Mouse (Mus musculus): ENCODE results near the gene Sytl2. TPM values are rescaled to one million over a fixed set of nuclear protein-coding genes. Genes with fewer than 3 reads are reported as not detected.

The Sytl2 gene
- polyA plus RNA-seq, 1 experiment from 2014 or later = 21.9 TPM

- under 1% methylated on average over 104 of the region's 123 CpGs for WGBS
- Histone ChIP-seq H3K9ac (replicated peaks; ENCODE audit: low read depth, low read length) (peak overlapping the region; percentile 97), H3K9me3 (ENCODE audit: control insufficient read depth, low read depth, low read length) (no peaks in the 10 kb centered on the region), H3K4me2 (replicated peaks; ENCODE audit: low read depth, low read length) (peak overlapping the region; percentile 95), H3K27me3 (ENCODE audit: control insufficient read depth, insufficient read depth, low read length) (no peaks in the 10 kb centered on the region), H3K27ac (ENCODE audit: low read length) (peak overlapping the region; percentile 99), H3K4me1 (ENCODE audit: control insufficient read depth, insufficient read depth, low read length) (no peaks in the 10 kb centered on the region), H3K4me3 (ENCODE audit: low read depth, low read length) (peak overlapping the region; percentile 99), H3K36me3 (ENCODE audit: control insufficient read depth, insufficient read depth, low read length) (peaks cover 11% of the 10 kb centered on the region; the same call in 1 of the 2 replicates)
- ATAC-seq (ENCODE audit: insufficient number of reproducible peaks, insufficient read depth, low FRiP score, low read depth) = peak; percentile 72
Observed at GRCm38 (mm10) chr7:90443101-90444091, 141.3 kb downstream of the Sytl2 start.

DNA sequence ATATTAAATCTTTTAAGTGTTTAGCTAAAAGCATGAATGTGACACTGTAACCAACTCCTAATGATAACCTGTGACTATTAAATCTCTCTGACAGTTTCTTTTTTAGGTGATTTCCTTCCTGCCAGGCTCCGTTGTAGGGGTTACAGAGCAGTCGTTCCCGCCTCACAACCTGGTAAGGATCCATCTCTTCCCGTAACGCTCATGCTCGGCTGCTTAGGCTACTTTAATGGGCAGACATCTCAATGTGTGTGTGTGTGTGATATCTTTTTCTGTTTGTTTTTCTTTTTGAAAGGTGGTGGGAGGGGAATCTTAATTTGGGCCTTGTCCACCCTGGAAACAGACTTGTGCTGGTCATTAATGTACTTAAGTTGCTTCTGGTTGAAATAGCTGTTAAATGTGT is 142.2 kb downstream of the Sytl2 start:
- H3K9me3 ChIP-seq (ENCODE audit: control insufficient read depth, low read depth, low read length) = no peaks in the 10 kb centered on the region
- peak overlapping the region; percentile 97 for H3K9ac ChIP-seq (replicated peaks; ENCODE audit: low read depth, low read length)
- no peak for ATAC-seq (ENCODE audit: insufficient number of reproducible peaks, insufficient read depth, low FRiP score, low read depth)
- under 1% methylated on average over 6 of the region's 6 CpGs for WGBS
- H3K4me2 ChIP-seq (replicated peaks; ENCODE audit: low read depth, low read length) = peak overlapping the region; percentile 95
- peaks cover 14% of the 10 kb centered on the region; the same call in 1 of the 2 replicates for H3K36me3 ChIP-seq (ENCODE audit: control insufficient read depth, insufficient read depth, low read length)
- H3K4me3 ChIP-seq (ENCODE audit: low read depth, low read length) = peak overlapping the region; percentile 99
- H3K27ac ChIP-seq (ENCODE audit: low read length) = peak overlapping the region; percentile 99; the same call in 1 of the 2 replicates
- no peaks in the 10 kb centered on the region for H3K4me1 ChIP-seq (ENCODE audit: control insufficient read depth, insufficient read depth, low read length)
- no peaks in the 10 kb centered on the region for H3K27me3 ChIP-seq (ENCODE audit: control insufficient read depth, insufficient read depth, low read length)

- no peak for ATAC-seq (ENCODE audit: insufficient number of reproducible peaks, insufficient read depth, low FRiP score, low read depth)
- peak overlapping the region; percentile 76 for H3K4me3 ChIP-seq (ENCODE audit: low read depth, low read length)
- H3K4me2 ChIP-seq (replicated peaks; ENCODE audit: low read depth, low read length) = peak overlapping the region; percentile 45
- no peaks in the 10 kb centered on the region for H3K9me3 ChIP-seq (ENCODE audit: control insufficient read depth, low read depth, low read length)
- H3K36me3 ChIP-seq (ENCODE audit: control insufficient read depth, insufficient read depth, low read length) = peaks cover 11% of the 10 kb centered on the region
- H3K27ac ChIP-seq (ENCODE audit: low read length) = peak overlapping the region; percentile 88; the same call in 1 of the 2 replicates
- peaks cover 7% of the 10 kb centered on the region for H3K4me1 ChIP-seq (ENCODE audit: control insufficient read depth, insufficient read depth, low read length)
- peak overlapping the region; percentile 61 for H3K9ac ChIP-seq (replicated peaks; ENCODE audit: low read depth, low read length)
- no peaks in the 10 kb centered on the region for H3K27me3 ChIP-seq (ENCODE audit: control insufficient read depth, insufficient read depth, low read length)
- 25% methylated on average over 7 of the region's 7 CpGs for WGBS
Observed at GRCm38 (mm10) chr7:90456149-90456844, 154.2 kb downstream of the Sytl2 start.

DNA sequence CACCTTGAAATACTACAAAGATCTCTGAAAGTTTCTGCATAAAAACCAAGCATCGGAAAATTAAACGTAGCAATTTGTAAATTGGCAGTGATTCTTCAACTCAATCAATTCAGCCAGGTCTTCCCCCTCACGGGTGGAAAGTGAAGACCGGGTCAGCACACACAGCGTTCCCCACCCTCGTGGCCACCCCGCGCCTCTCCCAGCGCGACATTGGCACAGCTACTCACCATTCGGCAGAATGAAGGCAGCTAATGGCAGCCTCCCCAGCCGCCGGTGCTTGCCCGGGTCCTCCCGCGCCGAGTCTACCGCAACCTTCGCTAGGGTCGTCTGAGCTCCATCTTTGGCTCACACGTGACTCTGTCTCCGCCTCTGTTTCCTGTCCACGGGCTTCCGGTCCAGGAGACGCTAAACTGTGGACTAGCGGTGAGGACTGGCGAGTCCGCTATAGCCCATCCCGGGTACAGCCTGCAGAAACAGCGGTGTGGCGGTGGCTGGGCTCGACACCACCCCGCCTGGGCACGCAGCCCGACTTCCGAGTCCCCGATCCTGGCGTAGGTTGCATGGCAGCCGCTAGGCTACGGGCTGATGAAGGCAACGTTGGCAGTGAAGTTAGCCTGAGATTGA is 154.9 kb downstream of the Sytl2 start, which contains the start of gene Tmem126a:
Gene Tmem126a (minus strand): TSS at position 385 of the 624 bp plus-strand sequence.
- Histone ChIP-seq H3K4me3 (ENCODE audit: low read depth, low read length) (peak within 1 kb of the TSS; percentile 76), H3K9ac (replicated peaks; ENCODE audit: low read depth, low read length) (peak within 1 kb of the TSS; percentile 61), H3K9me3 (ENCODE audit: control insufficient read depth, low read depth, low read length) (no peaks in the 10 kb centered on the region), H3K27me3 (ENCODE audit: control insufficient read depth, insufficient read depth, low read length) (no peaks in the 10 kb centered on the region), H3K36me3 (ENCODE audit: control insufficient read depth, insufficient read depth, low read length) (peaks cover 7% of the 10 kb centered on the region; the same call in 1 of the 2 replicates), H3K4me2 (replicated peaks; ENCODE audit: low read depth, low read length) (peak within 1 kb of the TSS; percentile 45), H3K27ac (ENCODE audit: low read length) (peak within 1 kb of the TSS; percentile 88), H3K4me1 (ENCODE audit: control insufficient read depth, insufficient read depth, low read length) (peaks cover 7% of the 10 kb centered on the region)
- WGBS = under 1% methylated on average over 41 of the region's 41 CpGs
- peak; percentile 96 for ATAC-seq (ENCODE audit: insufficient number of reproducible peaks, insufficient read depth, low FRiP score, low read depth)

GRCm38 (mm10) chr7:90457517-90457916 is 155.5 kb downstream of the Sytl2 start:
- peak overlapping the region; percentile 76 for H3K4me3 ChIP-seq (ENCODE audit: low read depth, low read length)
- WGBS = 14% methylated on average over 10 of the region's 10 CpGs
- H3K9ac ChIP-seq (replicated peaks; ENCODE audit: low read depth, low read length) = peak overlapping the region; percentile 61; the same call in 1 of the 2 replicates
- H3K27ac ChIP-seq (ENCODE audit: low read length) = peak overlapping the region; percentile 88
- ATAC-seq (ENCODE audit: insufficient number of reproducible peaks, insufficient read depth, low FRiP score, low read depth) = no peak
- no peaks in the 10 kb centered on the region for H3K9me3 ChIP-seq (ENCODE audit: control insufficient read depth, low read depth, low read length)
- peaks cover 3% of the 10 kb centered on the region; the same call in 1 of the 2 replicates for H3K36me3 ChIP-seq (ENCODE audit: control insufficient read depth, insufficient read depth, low read length)
- peaks cover 7% of the 10 kb centered on the region for H3K4me1 ChIP-seq (ENCODE audit: control insufficient read depth, insufficient read depth, low read length)
- H3K4me2 ChIP-seq (replicated peaks; ENCODE audit: low read depth, low read length) = peak overlapping the region; percentile 45
- H3K27me3 ChIP-seq (ENCODE audit: control insufficient read depth, insufficient read depth, low read length) = no peaks in the 10 kb centered on the region

Other genes starting within 250 kb of the Sytl2 start
- gene Picalm, start 172.0 kb upstream of the Sytl2 start, polyA plus RNA-seq (2014; fragmentation: Nextera tagmentation; extraction: Ambion mirVana) = 74.5 and 77.1 TPM in 2 replicates
- not detected in 2 replicates for gene Ccdc83, start 36.5 kb upstream of the Sytl2 start, polyA plus RNA-seq (2014; fragmentation: Nextera tagmentation; extraction: Ambion mirVana)
- 1.4 and 2.2 TPM in 2 replicates for gene Ccdc89, start 124.3 kb downstream of the Sytl2 start, polyA plus RNA-seq (2014; fragmentation: Nextera tagmentation; extraction: Ambion mirVana)
- gene Crebzf, start 140.5 kb downstream of the Sytl2 start, polyA plus RNA-seq (2014; fragmentation: Nextera tagmentation; extraction: Ambion mirVana) = 45.6 and 56.1 TPM in 2 replicates
- gene Tmem126a, start 155.0 kb downstream of the Sytl2 start, polyA plus RNA-seq (2014; fragmentation: Nextera tagmentation; extraction: Ambion mirVana) = 102 and 111 TPM in 2 replicates
- 32.7 and 34.3 TPM in 2 replicates for gene Tmem126b, start 173.7 kb downstream of the Sytl2 start, polyA plus RNA-seq (2014; fragmentation: Nextera tagmentation; extraction: Ambion mirVana)
- gene Dlg2, start 174.4 kb downstream of the Sytl2 start, polyA plus RNA-seq (2014; fragmentation: Nextera tagmentation; extraction: Ambion mirVana) = 5.1 and 8.6 TPM in 2 replicates

Measured in stomach, embryonic 14.5 days (tissue).